Mouse (Mus musculus) ovary, postnatal 10 days (tissue): ENCODE results near the gene Rab1a.

Experiments used
- DNase-seq: peaks from one replicate; pipeline ENCODE4 v3.0.0; 2022; ENCODE audit warnings: low spot score

Gene Rab1a

DNA sequence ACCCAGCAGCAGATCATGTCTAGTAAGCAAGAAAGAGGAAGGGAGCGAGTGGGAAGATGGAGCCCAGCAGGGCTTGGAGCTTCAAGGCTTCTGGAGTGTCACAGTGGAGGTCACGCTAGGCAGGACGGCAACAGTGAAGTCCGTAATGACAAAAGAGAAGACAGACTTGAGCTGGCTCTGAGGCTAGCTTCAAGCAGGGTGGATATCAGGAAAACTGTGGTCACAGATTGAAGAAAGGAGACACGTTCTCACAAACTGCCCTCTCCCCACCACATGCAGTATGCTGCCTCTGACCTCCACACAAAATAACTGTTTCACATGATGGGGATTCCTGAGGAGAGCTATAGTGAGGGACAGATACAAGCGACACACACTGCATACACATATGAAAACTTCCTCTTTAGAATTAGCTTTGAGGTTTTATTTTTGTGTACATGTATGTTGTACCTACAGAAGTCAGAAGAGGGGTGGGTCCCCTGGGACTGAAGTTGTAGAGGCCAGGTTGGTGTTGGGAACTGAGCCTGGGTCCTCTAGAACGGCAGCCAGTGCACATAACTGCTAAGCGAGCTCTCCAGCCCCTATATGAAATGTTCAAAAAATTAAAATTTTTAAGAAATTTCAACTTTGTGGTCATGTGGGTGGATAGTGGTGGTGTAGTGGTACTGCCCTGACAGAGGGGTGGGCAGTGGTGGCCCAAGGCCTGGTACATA lies 46.1 kb downstream of the Rab1a start:
- no peak for DNase-seq

DNA sequence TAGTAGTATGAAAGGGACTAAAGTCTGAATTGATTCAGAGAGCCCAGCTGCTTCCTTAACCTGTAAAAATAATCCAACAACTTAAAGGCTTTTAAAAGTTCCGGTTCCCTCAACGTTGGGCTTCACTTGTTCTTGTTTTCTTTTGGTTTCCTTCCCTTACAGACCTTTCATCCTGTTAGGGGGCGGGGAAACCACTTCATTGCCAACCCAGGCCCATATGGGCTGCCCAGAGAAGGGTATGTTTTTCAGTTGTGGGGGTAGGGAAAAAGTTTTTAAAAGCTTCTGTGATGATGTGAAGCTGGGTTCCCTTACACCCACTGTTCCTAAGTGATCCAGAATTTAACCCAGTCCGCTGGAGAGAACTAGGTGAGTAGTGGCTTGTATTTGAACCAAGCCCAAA lies 47.0 kb downstream of the Rab1a start:
- DNase-seq, result no peak

DNA sequence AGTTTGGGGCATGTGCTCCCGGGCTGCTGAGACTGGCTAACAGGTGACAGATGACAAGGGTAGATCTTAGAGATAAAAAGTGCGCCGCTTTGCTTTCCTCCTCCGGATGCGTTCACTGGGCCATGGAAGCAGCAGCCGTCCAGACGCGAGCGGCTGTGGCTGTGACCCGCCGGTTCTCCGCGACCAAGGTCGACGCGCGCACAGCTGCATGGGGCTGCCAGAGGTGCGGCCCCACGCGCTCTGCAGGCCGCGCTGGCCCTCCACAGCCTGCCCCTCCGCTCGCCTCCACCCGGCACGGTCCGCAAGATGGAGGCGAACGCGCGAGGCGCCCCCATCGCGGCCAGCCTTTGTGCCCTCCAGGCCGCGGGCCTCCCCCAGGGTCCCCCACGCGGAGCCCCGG lies 47.6 kb downstream of the Rab1a start:
- no peak for DNase-seq

DNA sequence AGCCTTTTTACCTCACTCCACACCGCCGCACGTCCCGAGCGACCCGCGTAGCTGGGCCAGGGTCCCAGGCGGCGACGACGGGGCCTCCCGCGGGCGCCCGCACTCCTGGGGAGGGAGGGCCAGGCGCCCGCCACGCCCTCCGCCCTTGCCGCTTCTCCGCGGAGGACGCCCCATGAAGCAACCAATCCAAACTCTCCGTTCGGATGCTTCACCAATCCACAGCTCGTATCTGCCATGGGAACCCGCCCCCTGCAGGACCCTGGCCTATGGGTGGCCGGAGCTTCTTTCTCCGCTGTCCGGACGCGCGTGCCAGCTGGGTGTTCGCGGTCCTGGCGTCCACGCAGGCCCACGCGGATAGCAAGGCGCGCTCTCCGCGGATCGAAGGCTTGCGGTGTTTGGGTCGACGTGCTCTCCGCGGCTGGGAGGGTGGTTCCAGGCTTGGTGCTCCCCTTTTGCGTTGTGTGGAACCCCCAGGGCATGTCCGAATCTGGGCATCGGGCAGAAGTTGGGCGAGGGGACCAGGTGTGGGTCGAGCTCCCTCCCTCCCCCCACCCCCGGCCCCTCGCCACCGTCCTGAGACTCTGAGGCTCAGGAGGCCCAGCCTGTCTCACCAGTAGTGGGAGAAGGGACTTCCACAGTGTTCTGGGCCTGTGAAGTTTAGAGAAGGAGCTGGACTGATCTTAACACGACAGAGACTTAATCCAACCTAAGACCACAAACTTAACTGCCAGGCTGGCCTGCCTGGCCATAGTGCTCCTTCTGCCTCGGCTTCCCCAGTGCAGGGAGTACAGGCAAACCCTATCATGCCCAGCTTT lies 48.3 kb downstream of the Rab1a start, which contains the start of gene Cep68:
Gene Cep68, minus strand, starts transcription at position 134 of the 815 bp plus-strand sequence.
- peak; percentile 79 for DNase-seq

DNA sequence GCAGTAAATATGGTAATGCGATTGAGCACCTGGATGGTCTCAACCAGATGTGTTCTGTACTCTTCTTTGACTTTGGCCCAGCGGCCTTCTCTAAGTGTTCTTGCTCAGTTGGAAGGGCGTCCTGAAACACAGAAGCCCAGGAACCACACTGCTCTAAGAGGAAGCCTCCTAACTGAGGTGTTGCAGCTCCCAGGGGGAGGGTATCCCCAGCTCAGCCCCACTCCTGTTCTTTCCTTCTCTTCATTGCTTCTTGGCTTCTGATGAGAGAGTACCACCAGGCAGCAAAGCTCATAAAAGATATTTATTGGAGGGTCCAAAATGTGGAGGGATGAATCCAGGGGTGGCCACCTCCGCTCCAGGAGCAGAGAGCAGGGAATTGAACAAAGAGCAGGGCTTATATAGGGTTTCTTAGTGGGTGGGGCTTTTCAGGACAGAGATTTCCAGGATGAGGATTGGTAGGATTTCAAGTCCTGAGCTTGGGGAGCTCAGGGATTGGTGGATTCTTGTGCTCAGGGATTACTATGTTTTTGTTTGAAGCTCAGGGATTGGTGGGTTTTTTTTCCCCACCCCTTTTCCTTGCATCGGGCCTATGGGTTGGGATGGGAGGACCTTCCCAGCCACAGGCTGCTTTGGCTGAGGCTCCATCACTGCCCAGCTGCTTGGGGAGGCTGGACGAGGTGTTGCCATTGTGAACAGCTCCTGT lies 49.4 kb downstream of the Rab1a start:
- no peak for DNase-seq

DNA sequence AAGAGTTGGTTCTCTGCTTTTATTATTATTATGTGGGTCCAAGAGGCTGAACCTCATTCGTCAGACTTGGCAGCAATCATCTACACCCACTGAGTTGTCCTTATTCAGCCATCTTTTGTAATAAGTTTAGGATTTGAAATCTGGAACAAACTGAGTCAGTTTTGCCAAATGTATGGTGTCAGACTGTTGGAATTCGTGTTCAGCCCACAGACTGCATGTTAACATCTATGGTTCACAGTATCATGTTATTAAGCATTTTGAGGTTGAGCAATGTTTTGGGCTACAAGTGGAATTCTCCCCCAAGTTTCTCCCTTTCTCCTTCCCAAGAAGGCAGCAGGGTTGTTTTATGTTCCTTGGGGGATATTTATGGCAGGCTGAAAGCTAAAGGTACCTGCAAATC lies 51.9 kb downstream of the Rab1a start:
- no peak for DNase-seq

DNA sequence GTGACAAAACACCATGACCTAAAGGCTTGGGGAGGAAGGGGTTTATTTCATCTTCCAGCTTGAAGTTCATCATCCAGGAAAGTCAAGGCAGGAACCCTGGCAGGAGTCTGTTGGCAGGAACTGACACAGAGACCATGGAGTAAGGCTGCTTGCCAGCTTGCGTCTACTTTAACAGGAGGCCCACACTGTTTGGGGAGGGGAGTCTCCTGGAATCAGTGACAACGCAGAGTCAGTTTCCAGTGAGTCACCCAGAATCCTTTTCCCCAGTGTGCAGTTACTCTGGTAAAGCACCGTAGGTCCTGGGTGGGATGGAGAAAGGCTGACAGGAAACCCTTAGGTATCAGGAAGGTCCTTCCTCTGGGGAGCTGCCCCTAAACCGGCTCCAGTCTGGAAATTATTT lies 53.6 kb downstream of the Rab1a start:
- no peak for DNase-seq

DNA sequence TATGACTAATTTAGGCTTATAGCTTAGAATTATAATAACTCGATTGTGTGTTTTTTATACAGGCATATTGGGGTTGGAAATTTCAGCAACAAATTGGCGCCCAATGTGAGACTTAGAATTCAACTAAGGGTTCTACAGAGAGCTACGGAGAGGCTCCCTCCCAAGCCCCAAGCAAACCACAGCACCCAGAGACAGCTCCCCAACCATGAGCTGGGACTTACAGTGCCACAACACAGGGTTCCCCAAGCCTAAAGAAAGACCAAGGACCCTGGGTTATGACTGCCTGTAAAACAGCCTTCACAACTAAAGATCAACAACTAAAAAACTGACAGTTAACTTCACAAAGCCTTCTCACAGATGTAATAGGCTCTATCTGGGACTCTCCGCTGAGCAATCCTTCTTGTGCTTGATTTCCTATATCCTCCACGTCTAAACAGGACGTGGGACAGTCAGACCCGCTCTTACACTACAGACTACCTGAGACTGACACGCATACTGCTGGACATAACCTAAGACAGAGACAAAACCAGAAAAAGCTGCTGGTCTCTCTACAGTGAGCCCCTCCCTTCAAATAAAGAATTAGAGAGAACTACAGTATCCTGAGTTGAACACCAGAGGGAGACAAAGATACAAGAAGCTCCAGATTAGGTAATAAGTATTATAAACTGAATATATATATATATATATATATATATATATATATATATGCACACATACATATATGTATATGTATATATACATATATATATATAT lies 61.6 kb downstream of the Rab1a start:
- no peak for DNase-seq

DNA sequence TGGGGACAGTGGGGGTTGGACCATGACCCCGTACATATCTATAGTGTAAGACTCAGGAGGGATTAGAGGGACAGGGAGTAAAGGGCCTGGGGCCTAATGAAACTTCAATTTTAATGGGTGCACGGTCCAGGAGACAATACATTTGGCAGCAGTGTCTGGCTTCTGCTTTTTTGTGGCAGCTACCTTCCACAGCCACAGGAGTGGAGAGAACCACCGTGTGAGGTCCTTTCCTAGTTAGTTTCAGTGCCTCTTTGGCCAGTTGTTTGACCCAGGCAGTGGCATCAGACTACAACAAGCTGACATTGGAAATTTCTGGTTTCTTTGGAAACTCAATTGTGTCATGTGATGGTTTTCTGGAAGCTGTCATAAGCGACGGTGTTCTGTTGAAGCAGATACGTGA lies 68.7 kb downstream of the Rab1a start:
- no peak for DNase-seq

DNA sequence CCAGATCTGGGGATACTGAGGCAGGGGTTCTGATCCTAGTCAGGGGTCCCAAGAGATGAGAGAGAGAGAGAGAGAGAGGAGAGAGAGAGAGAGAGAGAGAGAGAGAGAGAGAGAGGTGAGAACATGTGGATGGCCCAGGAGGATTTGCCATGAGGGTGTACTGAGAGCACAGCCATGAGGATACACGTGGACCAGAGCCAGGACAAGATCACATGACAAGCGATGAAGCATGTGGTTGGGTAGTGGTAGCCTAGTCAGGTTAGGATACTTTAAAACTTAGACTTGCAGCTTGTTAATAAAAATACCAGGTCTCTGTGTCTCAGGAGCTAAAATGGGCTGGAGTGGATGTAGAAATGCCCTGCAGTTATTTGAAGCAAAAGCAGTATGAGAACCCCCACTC lies 74.7 kb downstream of the Rab1a start:
- no peak for DNase-seq
